Mouse (Mus musculus): ENCODE measurements around the gene Nqo2. TPM values are rescaled to one million over a fixed set of nuclear protein-coding genes. Genes with fewer than 3 reads are reported as not detected.
A peak's percentile ranks its signal among the peaks of the same experiment; 100 is the strongest.

Gene Nqo2
- total and polyA plus RNA-seq, 3 experiments: 4.3 to 11.2 (median 10.7) TPM

DNA sequence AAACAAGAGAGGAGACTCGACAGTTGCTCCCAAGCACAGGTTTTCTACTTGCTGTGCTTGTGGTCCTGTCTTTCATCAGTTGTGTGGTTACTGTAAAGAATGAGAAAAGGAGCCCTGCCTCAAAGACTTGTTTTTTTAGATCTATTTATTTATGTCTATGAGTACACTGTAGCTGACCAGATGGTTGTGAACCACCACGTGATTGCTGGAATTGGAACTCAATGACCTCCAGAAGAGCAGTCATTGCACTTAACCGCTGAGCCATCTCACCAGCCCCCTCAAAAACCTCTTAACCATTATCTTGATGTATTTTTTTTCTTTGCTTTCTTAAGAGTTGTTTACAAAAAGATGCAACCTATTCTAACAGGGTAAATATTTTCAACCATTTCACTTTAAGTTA is 70.9 kb downstream of the Nqo2 start (continued):
- TF ChIP-seq JUND (conservative IDR thresholded peaks at IDR 0.05; ENCODE audit: low read depth, low read length): no peak

DNA sequence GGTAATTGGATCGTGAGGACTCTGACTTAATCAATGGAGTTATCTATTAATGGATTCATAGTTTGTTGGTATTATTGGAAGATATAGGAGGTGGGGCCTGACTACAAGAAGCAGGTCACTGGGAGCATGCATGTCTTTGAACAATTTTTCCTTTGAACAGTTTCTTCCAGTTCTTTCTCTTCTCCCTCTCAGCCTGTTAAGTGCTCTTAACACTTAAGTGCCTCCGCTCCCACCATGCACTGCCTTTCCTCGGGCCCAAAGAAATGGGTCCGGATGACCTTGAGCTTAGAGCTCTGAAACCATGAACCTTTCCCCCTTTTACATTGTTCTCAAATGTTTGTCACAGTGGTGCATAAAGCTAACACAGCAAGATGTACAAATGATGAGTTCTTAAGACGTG is 72.2 kb downstream of the Nqo2 start:
- no peak overlapping the region for H3K27ac ChIP-seq (ENCODE audit: insufficient read depth, low read depth)
- in situ Hi-C loops (cut with MboI; ENCODE audit: low pct_ligation_motif_present, low pct_unique_long_range_greater_than_20kb, low sequenced_read_pairs): no loop called here
- H3K9ac ChIP-seq (ENCODE audit: insufficient read depth, low read depth): no peak overlapping the region
- no peak overlapping the region for H3K4me3 ChIP-seq (replicated peaks in 1 of 3; ENCODE audit: low read depth in 2 of 3, low read length in 2 of 3, poor library complexity in 1 of 3)
- peaks cover 6 to 20% of the 10 kb centered on the region in 2 experiments; a peak in 3 of 4 replicates for H3K4me1 ChIP-seq (ENCODE audit: control insufficient read depth in 1 of 2, insufficient read depth in 2 of 2)
- peaks cover 4% of the 10 kb centered on the region for H3K9me3 ChIP-seq (replicated peaks; ENCODE audit: low read length)
- H3K36me3 ChIP-seq (replicated peaks in 1 of 2; ENCODE audit: control insufficient read depth in 1 of 2, insufficient read depth in 1 of 2, low read length in 1 of 2): peaks cover 11 to 33% of the 10 kb centered on the region in 2 experiments
- dilution Hi-C loops (cut with MboI; ENCODE audit: extremely low pct_ligation_motif_present, extremely low pct_unique_long_range_greater_than_20kb, low sequenced_read_pairs): no loop called here
- no peaks in the 10 kb centered on the region for H3K27me3 ChIP-seq (replicated peaks)
- H3K79me2 ChIP-seq (replicated peaks; ENCODE audit: control insufficient read depth, extremely low read depth, insufficient read depth, poor library complexity, severe bottlenecking): no peaks in the 10 kb centered on the region
- H3K4me2 ChIP-seq (ENCODE audit: insufficient read depth, low read depth, poor library complexity, severe bottlenecking): no peak overlapping the region
- TF ChIP-seq JUND (conservative IDR thresholded peaks at IDR 0.05; ENCODE audit: low read depth, low read length) (no peak), EP300 (IDR thresholded peaks at IDR 0.05; ENCODE audit: low read length) (no peak), HCFC1 (IDR thresholded peaks at IDR 0.05; ENCODE audit: low read depth, low read length) (no peak), UBTF (IDR thresholded peaks at IDR 0.05; ENCODE audit: low read depth, low read length) (no peak), NELFE (IDR thresholded peaks at IDR 0.05; ENCODE audit: low read depth, low read length) (no peak), CTCF (conservative IDR thresholded peaks at IDR 0.05 in 1 of 2, IDR thresholded peaks at IDR 0.05 in 1 of 2; ENCODE audit: low read depth in 2 of 2, low read length in 2 of 2) (no peak), IRF4 (IDR thresholded peaks at IDR 0.05; ENCODE audit: low read depth, low read length) (no peak), KAT2A (IDR thresholded peaks at IDR 0.05; ENCODE audit: insufficient replicate concordance, low read length) (no peak), PAX5 (IDR thresholded peaks at IDR 0.05; ENCODE audit: low read length) (no peak), RAD21 (IDR thresholded peaks at IDR 0.05; ENCODE audit: low read depth, low read length) (no peak), ZNF384 (IDR thresholded peaks at IDR 0.05; ENCODE audit: low read depth, low read length) (no peak), ZKSCAN1 (IDR thresholded peaks at IDR 0.05; ENCODE audit: borderline replicate concordance, low read depth, low read length) (no peak), MEF2A (IDR thresholded peaks at IDR 0.05; ENCODE audit: borderline replicate concordance, low read depth, low read length) (no peak), MAFK (IDR thresholded peaks at IDR 0.05; ENCODE audit: insufficient replicate concordance, low read length) (no peak), USF2 (conservative IDR thresholded peaks at IDR 0.05; ENCODE audit: low read depth, low read length) (no peak)
- DNase-seq (ENCODE audit: extremely low read depth): no peak

DNA sequence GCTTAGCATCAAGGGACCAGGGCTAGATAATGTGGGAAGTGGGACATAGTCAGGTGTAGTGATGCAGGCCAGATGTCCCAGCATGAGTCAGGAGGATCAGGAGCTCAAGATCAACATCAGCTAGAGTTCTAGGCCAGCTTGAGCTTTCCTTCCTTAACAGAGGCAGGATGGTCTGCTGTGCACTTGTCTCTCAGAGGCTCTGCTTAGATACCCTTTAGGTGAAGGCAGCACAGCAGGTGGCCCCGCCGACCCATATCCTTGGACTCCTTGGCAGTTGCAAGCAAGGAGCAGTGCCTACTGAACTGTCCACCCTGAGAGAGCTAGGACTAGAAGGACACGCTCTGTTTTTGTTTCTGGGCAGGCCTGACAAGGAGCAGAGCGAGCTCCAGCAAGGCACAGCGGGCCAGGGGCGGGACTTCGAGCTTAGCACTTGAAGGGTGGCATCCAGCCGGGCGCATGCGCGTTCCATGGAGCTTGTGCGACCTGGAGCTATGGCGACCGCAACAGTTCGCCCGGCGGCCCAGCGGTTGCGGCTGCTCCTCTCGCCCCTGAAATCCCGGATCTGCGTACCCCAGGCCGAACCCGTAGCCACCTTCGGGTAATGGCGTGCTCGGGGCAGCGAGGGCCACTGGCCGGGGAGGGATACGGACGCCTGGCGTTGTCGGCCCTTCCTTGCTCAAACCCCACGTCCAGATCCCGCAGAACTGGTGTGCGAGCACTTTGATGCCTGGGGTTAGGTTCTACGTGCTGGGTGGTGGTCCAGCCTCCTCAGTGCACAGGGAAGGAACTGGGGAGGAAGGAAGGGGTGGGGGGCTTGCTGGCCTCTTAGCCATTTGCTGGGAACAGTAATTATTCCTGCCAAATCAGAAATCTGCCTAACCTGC is 72.9 kb downstream of the Nqo2 start, which contains the start of gene Bphl:
Gene Bphl (plus strand): TSS at position 426 of the 884 bp plus-strand sequence.
- dilution Hi-C loops (cut with MboI; ENCODE audit: extremely low pct_ligation_motif_present, extremely low pct_unique_long_range_greater_than_20kb, low sequenced_read_pairs) (no loop called here), in situ Hi-C loops (cut with MboI; ENCODE audit: low pct_ligation_motif_present, low pct_unique_long_range_greater_than_20kb, low sequenced_read_pairs) (no loop called here)
- H3K9me3 ChIP-seq (replicated peaks; ENCODE audit: low read length): peaks cover 4% of the 10 kb centered on the region

More for the DNA sequence above, 72.9 kb downstream of the Nqo2 start, which contains the start of gene Bphl:
- Histone ChIP-seq H3K9ac (ENCODE audit: insufficient read depth, low read depth) (peak within 1 kb of the TSS; percentile 96), H3K4me1 (ENCODE audit: control insufficient read depth in 1 of 2, insufficient read depth in 2 of 2) (peaks cover 6 to 20% of the 10 kb centered on the region in 2 experiments; a peak in 3 of 4 replicates), H3K4me2 (ENCODE audit: insufficient read depth, low read depth, poor library complexity, severe bottlenecking) (peak within 1 kb of the TSS; percentile 70), H3K79me2 (replicated peaks; ENCODE audit: control insufficient read depth, extremely low read depth, insufficient read depth, poor library complexity, severe bottlenecking) (no peaks in the 10 kb centered on the region), H3K4me3 (replicated peaks in 1 of 3; ENCODE audit: low read depth in 2 of 3, low read length in 2 of 3, poor library complexity in 1 of 3) (peak within 1 kb of the TSS; percentile 80 to 98 (median 85)), H3K36me3 (replicated peaks in 1 of 2; ENCODE audit: control insufficient read depth in 1 of 2, insufficient read depth in 1 of 2, low read length in 1 of 2) (peaks cover 8 to 28% of the 10 kb centered on the region in 2 experiments), H3K27ac (ENCODE audit: insufficient read depth, low read depth) (peak within 1 kb of the TSS; percentile 14), H3K27me3 (replicated peaks) (no peaks in the 10 kb centered on the region)
- DNase-seq (ENCODE audit: extremely low read depth): peak; percentile 94
- TF ChIP-seq NRF1 (IDR thresholded peaks at IDR 0.05; ENCODE audit: low read depth, low read length) (peak; percentile 95), MAX (IDR thresholded peaks at IDR 0.05; ENCODE audit: low read length) (no peak), TBP (conservative IDR thresholded peaks at IDR 0.05; ENCODE audit: low read depth, low read length) (peak; percentile 74), POLR2A (IDR thresholded peaks at IDR 0.05; ENCODE audit: low read depth, low read length) (peak; percentile 96), NELFE (IDR thresholded peaks at IDR 0.05; ENCODE audit: low read depth, low read length) (peak; percentile 93), RCOR1 (conservative IDR thresholded peaks at IDR 0.05; ENCODE audit: low read depth, low read length) (no peak), ZMIZ1 (IDR thresholded peaks at IDR 0.05; ENCODE audit: low read depth, low read length) (peak; percentile 78), IRF4 (IDR thresholded peaks at IDR 0.05; ENCODE audit: low read depth, low read length) (0 out of 2 replicates have a peak, but pooled peaks have one; percentile 6), TCF12 (IDR thresholded peaks at IDR 0.05; ENCODE audit: low read depth, low read length) (peak; percentile 82; the same call in 1 of the 2 replicates), ZKSCAN1 (IDR thresholded peaks at IDR 0.05; ENCODE audit: borderline replicate concordance, low read depth, low read length) (no peak), MXI1 (IDR thresholded peaks at IDR 0.05; ENCODE audit: low read depth, low read length) (peak; percentile 22; the same call in 1 of the 2 replicates)
